Mouse (Mus musculus): Measurements from ENCODE around the gene Rnf40. TPM values are rescaled to one million over a fixed set of nuclear protein-coding genes. Genes with fewer than 3 reads are reported as not detected.

The Rnf40 gene
- 31.4 and 33.6 TPM in 2 replicates for polyA plus RNA-seq (2014; fragmentation: Nextera tagmentation; extraction: Ambion mirVana)

GRCm38 (mm10) chr7:127588011-127588871 lies at the start of gene Rnf40, which contains the start of gene Ccdc189:
Rnf40 (plus strand) TSS chr7:127588767.
Ccdc189 (minus strand) TSS chr7:127588595.
- Histone ChIP-seq H3K36me3 (ENCODE audit: control insufficient read depth, insufficient read depth, low read length) (peaks cover 11% of the 10 kb centered on the region), H3K9me3 (ENCODE audit: control insufficient read depth, low read length) (no peaks in the 10 kb centered on the region), H3K4me2 (replicated peaks; ENCODE audit: low read depth, low read length) (peak within 1 kb of the TSS; percentile 79), H3K9ac (ENCODE audit: low read depth, low read length) (peak within 1 kb of the TSS; percentile 78), H3K27me3 (ENCODE audit: control insufficient read depth, insufficient read depth, low read length) (no peaks in the 10 kb centered on the region), H3K4me3 (ENCODE audit: low read depth, low read length) (peak within 1 kb of the TSS; percentile 89), H3K4me1 (replicated peaks; ENCODE audit: control insufficient read depth, insufficient read depth, low read length) (0 out of 2 replicates have a peak, but pooled peaks cover 4% of the 10 kb centered on the region), H3K27ac (ENCODE audit: low read depth, low read length) (peak within 1 kb of the TSS; percentile 58)
- under 1% methylated on average over 50 of the region's 50 CpGs for WGBS
- ATAC-seq (ENCODE audit: low FRiP score), result peak; percentile 99
- DNase-seq (ENCODE audit: low spot score), result peak; percentile 94

DNA sequence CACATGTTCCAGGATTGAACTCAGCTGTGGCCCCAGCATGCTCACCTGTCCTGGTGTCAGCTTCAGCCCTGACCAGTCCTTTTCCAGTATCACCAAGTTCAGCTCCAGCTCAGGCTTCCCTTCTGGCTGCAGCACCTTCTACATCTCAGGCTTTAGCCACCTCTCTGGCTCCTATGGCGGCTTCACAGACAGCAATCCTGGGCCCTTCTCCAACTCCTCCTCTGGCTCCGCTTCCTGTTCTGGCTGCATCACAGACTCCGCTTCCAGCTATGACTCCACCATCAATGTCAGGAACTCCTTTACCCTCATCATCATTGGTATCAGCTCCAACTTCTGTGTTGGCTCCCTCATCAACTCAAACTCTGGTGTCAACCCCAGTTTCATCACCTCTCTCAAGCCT lies 46.9 kb upstream of the Rnf40 start:
- Histone ChIP-seq H3K27me3 (ENCODE audit: control insufficient read depth, insufficient read depth, low read length) (no peaks in the 10 kb centered on the region), H3K4me2 (replicated peaks; ENCODE audit: low read depth, low read length) (no peak overlapping the region), H3K4me3 (ENCODE audit: low read depth, low read length) (no peak overlapping the region), H3K4me1 (replicated peaks; ENCODE audit: control insufficient read depth, insufficient read depth, low read length) (no peaks in the 10 kb centered on the region), H3K9ac (ENCODE audit: low read depth, low read length) (no peak overlapping the region), H3K36me3 (ENCODE audit: control insufficient read depth, insufficient read depth, low read length) (peaks cover 46% of the 10 kb centered on the region), H3K27ac (ENCODE audit: low read depth, low read length) (no peak overlapping the region), H3K9me3 (ENCODE audit: control insufficient read depth, low read length) (no peaks in the 10 kb centered on the region)
- no peak for ATAC-seq (ENCODE audit: low FRiP score)
- no peak for DNase-seq (ENCODE audit: low spot score)
- 98% methylated on average over 3 of the region's 3 CpGs for WGBS

- 93% methylated on average over 15 of the region's 15 CpGs for WGBS
- no peak overlapping the region for H3K4me3 ChIP-seq (ENCODE audit: low read depth, low read length)
- no peak overlapping the region for H3K4me2 ChIP-seq (replicated peaks; ENCODE audit: low read depth, low read length)
- no peaks in the 10 kb centered on the region for H3K4me1 ChIP-seq (replicated peaks; ENCODE audit: control insufficient read depth, insufficient read depth, low read length)
- H3K27me3 ChIP-seq (ENCODE audit: control insufficient read depth, insufficient read depth, low read length), result no peaks in the 10 kb centered on the region
- H3K9me3 ChIP-seq (ENCODE audit: control insufficient read depth, low read length), result no peaks in the 10 kb centered on the region
- no peak overlapping the region for H3K27ac ChIP-seq (ENCODE audit: low read depth, low read length)
- ATAC-seq (ENCODE audit: low FRiP score), result no peak
- H3K36me3 ChIP-seq (ENCODE audit: control insufficient read depth, insufficient read depth, low read length), result peaks cover 22% of the 10 kb centered on the region
- no peak overlapping the region for H3K9ac ChIP-seq (ENCODE audit: low read depth, low read length)
- no peak for DNase-seq (ENCODE audit: low spot score)
Observed at GRCm38 (mm10) chr7:127549116-127549835, 39.3 kb upstream of the Rnf40 start.

- DNase-seq (ENCODE audit: low spot score) (no peak), ATAC-seq (ENCODE audit: low FRiP score) (no peak)
- H3K4me3 ChIP-seq (ENCODE audit: low read depth, low read length), result no peak overlapping the region
- WGBS, result 98% methylated on average over 8 of the region's 8 CpGs
- H3K9ac ChIP-seq (ENCODE audit: low read depth, low read length), result no peak overlapping the region
- no peaks in the 10 kb centered on the region for H3K27me3 ChIP-seq (ENCODE audit: control insufficient read depth, insufficient read depth, low read length)
- H3K36me3 ChIP-seq (ENCODE audit: control insufficient read depth, insufficient read depth, low read length), result peaks cover 22% of the 10 kb centered on the region
- H3K4me1 ChIP-seq (replicated peaks; ENCODE audit: control insufficient read depth, insufficient read depth, low read length), result no peaks in the 10 kb centered on the region
- H3K4me2 ChIP-seq (replicated peaks; ENCODE audit: low read depth, low read length), result no peak overlapping the region
- no peaks in the 10 kb centered on the region for H3K9me3 ChIP-seq (ENCODE audit: control insufficient read depth, low read length)
- no peak overlapping the region for H3K27ac ChIP-seq (ENCODE audit: low read depth, low read length)
Observed at GRCm38 (mm10) chr7:127551558-127551957, 37.0 kb upstream of the Rnf40 start.

- no peak overlapping the region for H3K4me3 ChIP-seq (ENCODE audit: low read depth, low read length)
- peaks cover 19% of the 10 kb centered on the region for H3K36me3 ChIP-seq (ENCODE audit: control insufficient read depth, insufficient read depth, low read length)
- DNase-seq (ENCODE audit: low spot score) (no peak), ATAC-seq (ENCODE audit: low FRiP score) (no peak)
- no peak overlapping the region for H3K9ac ChIP-seq (ENCODE audit: low read depth, low read length)
- H3K9me3 ChIP-seq (ENCODE audit: control insufficient read depth, low read length), result no peaks in the 10 kb centered on the region
- H3K4me2 ChIP-seq (replicated peaks; ENCODE audit: low read depth, low read length), result no peak overlapping the region
- H3K27ac ChIP-seq (ENCODE audit: low read depth, low read length), result no peak overlapping the region
- no peaks in the 10 kb centered on the region for H3K4me1 ChIP-seq (replicated peaks; ENCODE audit: control insufficient read depth, insufficient read depth, low read length)
- no peaks in the 10 kb centered on the region for H3K27me3 ChIP-seq (ENCODE audit: control insufficient read depth, insufficient read depth, low read length)
- 95% methylated on average over 11 of the region's 11 CpGs for WGBS
Observed at GRCm38 (mm10) chr7:127560580-127560979, 28.0 kb upstream of the Rnf40 start.

- Histone ChIP-seq H3K36me3 (ENCODE audit: control insufficient read depth, insufficient read depth, low read length) (peaks cover 17% of the 10 kb centered on the region), H3K27ac (ENCODE audit: low read depth, low read length) (no peak within 1 kb of the TSS)
Observed at GRCm38 (mm10) chr7:127561340-127561858, 27.2 kb upstream of the Rnf40 start, which contains the start of gene Tmem265. Tmem265 (plus strand) TSS chr7:127561390.

GRCm38 (mm10) chr7:127564381-127565150 lies 24.0 kb upstream of the Rnf40 start:
- 88% methylated on average over 6 of the region's 6 CpGs for WGBS
- H3K27me3 ChIP-seq (ENCODE audit: control insufficient read depth, insufficient read depth, low read length), result no peaks in the 10 kb centered on the region
- no peak overlapping the region for H3K9ac ChIP-seq (ENCODE audit: low read depth, low read length)
- H3K27ac ChIP-seq (ENCODE audit: low read depth, low read length), result no peak overlapping the region
- H3K4me2 ChIP-seq (replicated peaks; ENCODE audit: low read depth, low read length), result no peak overlapping the region
- H3K4me3 ChIP-seq (ENCODE audit: low read depth, low read length), result no peak overlapping the region
- peaks cover 8% of the 10 kb centered on the region; the same call in 1 of the 2 replicates for H3K36me3 ChIP-seq (ENCODE audit: control insufficient read depth, insufficient read depth, low read length)
- H3K4me1 ChIP-seq (replicated peaks; ENCODE audit: control insufficient read depth, insufficient read depth, low read length), result no peaks in the 10 kb centered on the region
- DNase-seq (ENCODE audit: low spot score), result no peak
- no peak for ATAC-seq (ENCODE audit: low FRiP score)
- no peaks in the 10 kb centered on the region for H3K9me3 ChIP-seq (ENCODE audit: control insufficient read depth, low read length)

More at GRCm38 (mm10) chr7:127561340-127561858, 27.2 kb upstream of the Rnf40 start, which contains the start of gene Tmem265:
- Histone ChIP-seq H3K9me3 (ENCODE audit: control insufficient read depth, low read length) (no peaks in the 10 kb centered on the region), H3K4me1 (replicated peaks; ENCODE audit: control insufficient read depth, insufficient read depth, low read length) (no peaks in the 10 kb centered on the region), H3K27me3 (ENCODE audit: control insufficient read depth, insufficient read depth, low read length) (no peaks in the 10 kb centered on the region), H3K9ac (ENCODE audit: low read depth, low read length) (no peak within 1 kb of the TSS), H3K4me2 (replicated peaks; ENCODE audit: low read depth, low read length) (no peak within 1 kb of the TSS), H3K4me3 (ENCODE audit: low read depth, low read length) (no peak within 1 kb of the TSS)
- WGBS, result 95% methylated on average over 5 of the region's 5 CpGs
- DNase-seq (ENCODE audit: low spot score) (no peak), ATAC-seq (ENCODE audit: low FRiP score) (no peak)

DNA sequence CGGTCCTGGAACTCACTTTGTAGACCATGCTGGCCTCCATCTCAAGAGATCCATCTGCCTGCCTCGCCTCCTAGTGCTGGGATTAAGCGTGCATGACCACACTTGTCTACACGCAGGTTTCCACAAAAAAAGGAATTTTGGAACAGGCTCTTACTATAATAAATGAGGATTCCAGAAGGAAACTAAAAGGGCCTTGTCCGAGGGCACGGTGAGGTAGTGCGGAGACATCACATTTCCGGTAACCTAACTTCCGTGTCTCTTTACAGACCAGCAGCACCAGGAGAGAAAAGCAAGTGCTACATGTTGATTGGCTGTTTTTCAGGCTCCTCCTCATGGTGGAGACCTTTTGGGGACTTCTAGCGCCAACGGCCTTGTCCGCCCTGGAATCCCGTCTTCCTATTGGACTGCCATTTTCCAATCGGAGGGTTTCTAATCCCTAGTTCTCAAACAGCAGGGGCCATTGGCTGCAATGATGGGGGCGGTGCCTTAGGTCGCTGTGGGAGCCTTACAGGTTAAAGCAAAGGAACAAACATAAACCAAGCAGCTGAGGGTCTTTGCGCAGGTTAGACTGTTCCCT lies 15.6 kb upstream of the Rnf40 start, which contains the start of gene Phkg2:
TSS of gene Phkg2 (plus strand) at position 446 of the 577 bp plus-strand sequence.
- DNase-seq (ENCODE audit: low spot score) (peak; percentile 87), ATAC-seq (ENCODE audit: low FRiP score) (peak; percentile 98)
- H3K9ac ChIP-seq (ENCODE audit: low read depth, low read length), result peak within 1 kb of the TSS; percentile 87
- H3K27me3 ChIP-seq (ENCODE audit: control insufficient read depth, insufficient read depth, low read length), result no peaks in the 10 kb centered on the region
- peak within 1 kb of the TSS; percentile 83 for H3K4me3 ChIP-seq (ENCODE audit: low read depth, low read length)
- H3K27ac ChIP-seq (ENCODE audit: low read depth, low read length), result peak within 1 kb of the TSS; percentile 67
- H3K36me3 ChIP-seq (ENCODE audit: control insufficient read depth, insufficient read depth, low read length), result no peaks in the 10 kb centered on the region
- WGBS, result under 1% methylated on average over 17 of the region's 17 CpGs
- H3K9me3 ChIP-seq (ENCODE audit: control insufficient read depth, low read length), result no peaks in the 10 kb centered on the region
- H3K4me1 ChIP-seq (replicated peaks; ENCODE audit: control insufficient read depth, insufficient read depth, low read length), result peaks cover 3% of the 10 kb centered on the region; the same call in 1 of the 2 replicates
- peak within 1 kb of the TSS; percentile 96 for H3K4me2 ChIP-seq (replicated peaks; ENCODE audit: low read depth, low read length)
